Mouse (Mus musculus): Measurements from ENCODE around the gene Kat7.
A peak's percentile ranks its signal among the peaks of the same experiment; 100 is the strongest.

The Kat7 gene

DNA sequence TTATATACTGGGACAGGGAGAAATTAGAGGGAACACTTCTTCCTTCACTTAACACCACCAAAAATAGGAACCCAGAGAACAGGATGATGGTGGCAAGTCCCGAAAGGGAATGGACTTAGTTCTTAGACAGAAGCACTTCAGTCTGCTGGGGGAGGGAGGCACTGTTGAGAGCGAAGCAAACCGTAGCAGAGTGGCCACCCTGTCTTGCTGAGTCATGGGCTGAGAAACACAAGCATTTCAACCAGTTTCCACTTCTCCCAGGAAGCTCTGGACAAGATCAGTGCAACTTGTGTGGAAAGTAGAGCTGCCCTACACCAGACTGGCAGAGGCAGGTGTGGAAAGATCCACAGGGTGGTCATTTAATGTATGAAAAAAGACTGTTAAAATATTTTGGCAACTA lies 35.4 kb downstream of the Kat7 start:
- TF ChIP-seq GATA4 (IDR thresholded peaks at IDR 0.05; ENCODE audit: insufficient replicate concordance, low read length): no peak

DNA sequence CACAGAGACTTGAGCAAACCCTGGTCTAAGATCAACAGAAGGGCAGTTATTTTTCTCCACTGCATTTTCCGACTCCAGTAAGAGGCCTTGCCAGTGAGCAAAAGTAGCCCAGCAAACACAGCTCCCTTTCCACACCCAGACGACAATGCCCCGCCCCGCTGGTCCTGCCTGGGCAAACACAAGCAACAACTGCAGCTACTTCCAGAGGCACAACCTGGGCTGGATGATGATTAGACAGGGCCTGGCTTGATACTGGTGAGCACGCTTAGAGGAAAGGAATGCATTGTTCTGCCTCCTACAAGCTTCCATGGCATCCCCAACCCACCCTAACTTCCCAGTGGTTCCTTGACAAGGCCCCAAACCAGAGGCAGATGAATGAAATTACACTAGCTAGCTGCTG lies 36.4 kb downstream of the Kat7 start:
- TF ChIP-seq GATA4 (IDR thresholded peaks at IDR 0.05; ENCODE audit: insufficient replicate concordance, low read length): no peak

DNA sequence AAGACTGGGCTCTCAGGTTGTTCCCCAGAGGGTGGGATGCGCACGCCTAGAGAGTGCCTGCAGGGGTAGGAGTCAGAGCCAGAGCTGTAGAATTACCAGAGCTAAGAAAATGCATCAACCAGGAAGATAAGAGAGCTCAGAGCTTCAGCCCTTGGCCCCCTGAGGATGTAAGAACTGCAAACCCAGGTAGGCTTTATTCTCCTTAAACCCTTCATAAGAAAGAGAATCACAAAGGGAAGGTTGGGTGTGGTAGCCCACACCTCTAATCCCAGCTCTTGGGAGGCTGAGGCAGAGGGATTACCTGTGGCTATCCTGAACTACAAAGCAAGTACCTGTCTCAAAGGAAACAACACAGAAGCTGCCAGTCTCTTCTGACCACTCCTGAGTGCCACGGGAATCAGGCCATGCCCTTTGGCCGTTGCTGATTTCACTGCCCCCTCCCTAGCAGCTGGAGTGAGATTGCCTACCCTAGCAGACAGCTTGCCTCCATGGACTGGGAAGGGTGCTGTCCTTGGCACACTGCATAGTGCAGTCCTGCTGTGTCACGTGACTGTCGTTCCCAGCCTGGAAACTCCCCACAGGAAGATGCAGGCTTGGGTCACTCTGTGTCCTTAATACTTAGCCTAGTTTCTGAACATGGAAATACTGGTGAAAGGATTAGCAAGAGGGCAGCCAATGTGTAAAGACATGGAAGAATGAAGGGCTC lies 43.4 kb downstream of the Kat7 start:
- TF ChIP-seq GATA4 (IDR thresholded peaks at IDR 0.05; ENCODE audit: insufficient replicate concordance, low read length): no peak

- TF ChIP-seq GATA4 (IDR thresholded peaks at IDR 0.05; ENCODE audit: insufficient replicate concordance, low read length): no peak
Observed at GRCm38 (mm10) chr11:95264455-95265013, 45.5 kb downstream of the Kat7 start.

DNA sequence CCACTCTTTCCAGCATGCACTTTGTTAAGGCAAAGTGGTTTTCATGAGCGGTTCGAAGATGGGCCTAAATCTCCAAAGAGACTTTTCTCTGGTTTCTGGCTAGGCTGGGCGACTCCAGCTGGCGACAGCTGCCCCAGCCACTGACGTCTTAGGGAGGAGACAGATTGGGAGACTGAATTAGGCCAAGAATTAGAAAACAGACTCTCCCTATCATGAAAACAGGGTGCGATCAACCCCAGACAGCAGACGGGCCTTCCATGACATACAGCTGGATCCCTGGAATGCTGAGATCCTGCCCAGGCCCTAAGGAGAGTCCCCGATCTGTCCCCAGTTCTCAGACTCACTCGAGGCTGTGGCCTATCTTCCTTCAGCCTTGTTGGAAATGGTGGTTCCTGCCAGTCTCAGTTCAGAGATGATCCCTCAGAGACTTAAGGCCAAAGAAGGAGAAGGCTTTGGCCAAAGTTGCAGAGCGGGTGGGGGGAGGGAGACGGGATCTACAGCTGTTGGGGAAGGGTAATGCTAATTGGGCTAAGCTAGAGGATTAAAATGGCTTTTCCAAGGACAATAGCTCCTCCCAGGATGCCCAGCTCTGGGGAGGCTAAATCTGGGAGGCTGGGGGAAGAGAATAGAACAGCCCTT lies 46.1 kb downstream of the Kat7 start:
- no peak; the same call in 1 of the 2 replicates for TF ChIP-seq GATA4 (IDR thresholded peaks at IDR 0.05; ENCODE audit: insufficient replicate concordance, low read length)

DNA sequence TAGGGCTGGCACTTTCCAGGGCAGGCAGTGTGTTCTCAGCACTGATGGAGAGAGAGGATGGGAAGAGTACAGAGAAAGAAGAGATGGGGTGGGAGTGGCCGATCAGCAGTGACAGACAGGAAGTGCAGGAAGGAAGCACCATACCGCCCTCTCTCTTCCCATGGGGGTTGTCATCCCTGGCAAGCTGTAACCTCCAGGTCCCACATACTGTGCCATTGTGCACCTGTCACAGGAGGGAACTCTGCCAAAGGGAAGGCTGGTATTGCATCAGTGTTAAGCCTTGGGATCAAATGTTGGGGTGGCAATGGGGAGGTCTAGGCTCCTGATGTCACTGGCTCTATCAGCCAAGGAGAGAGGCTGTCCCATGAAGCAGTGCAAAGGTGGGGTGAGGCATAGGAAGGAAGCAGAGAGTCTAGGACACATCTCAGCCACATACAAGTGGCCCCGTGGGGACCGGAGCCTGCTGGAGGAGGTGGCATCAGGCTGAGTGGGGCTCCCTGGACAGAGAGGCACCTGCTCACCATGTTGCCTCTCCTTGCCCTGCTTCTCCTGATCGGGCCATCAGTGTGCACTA lies 48.8 kb downstream of the Kat7 start, which contains the start of gene Tac4:
TSS of gene Tac4 (plus strand) at position 352 of the 574 bp plus-strand sequence.
- TF ChIP-seq GATA4 (IDR thresholded peaks at IDR 0.05; ENCODE audit: insufficient replicate concordance, low read length): no peak

- TF ChIP-seq GATA4 (IDR thresholded peaks at IDR 0.05; ENCODE audit: insufficient replicate concordance, low read length): peak; percentile 50; the same call in 1 of the 2 replicates
Observed at GRCm38 (mm10) chr11:95259088-95259849, 50.8 kb downstream of the Kat7 start.

DNA sequence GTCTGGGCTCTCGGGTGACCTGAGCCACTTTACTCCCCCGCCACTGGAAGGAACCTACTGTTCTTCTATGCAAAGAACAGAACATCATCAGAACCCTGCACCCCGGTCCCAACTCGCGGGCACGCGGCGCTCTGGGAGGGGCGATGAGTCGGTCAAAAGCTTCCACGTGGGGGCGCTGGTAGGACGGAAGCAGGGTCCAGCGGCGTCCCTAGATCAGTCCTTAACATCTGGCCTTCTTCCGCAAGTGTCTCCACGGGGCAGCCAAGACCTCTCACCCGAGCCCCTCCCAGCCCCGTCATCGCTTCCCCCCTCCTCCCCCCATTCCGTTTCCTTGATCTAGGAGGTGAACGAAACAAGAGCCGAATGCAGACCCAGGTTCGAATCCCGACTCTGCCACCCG lies 51.6 kb downstream of the Kat7 start:
- TF ChIP-seq GATA4 (IDR thresholded peaks at IDR 0.05; ENCODE audit: insufficient replicate concordance, low read length): no peak

DNA sequence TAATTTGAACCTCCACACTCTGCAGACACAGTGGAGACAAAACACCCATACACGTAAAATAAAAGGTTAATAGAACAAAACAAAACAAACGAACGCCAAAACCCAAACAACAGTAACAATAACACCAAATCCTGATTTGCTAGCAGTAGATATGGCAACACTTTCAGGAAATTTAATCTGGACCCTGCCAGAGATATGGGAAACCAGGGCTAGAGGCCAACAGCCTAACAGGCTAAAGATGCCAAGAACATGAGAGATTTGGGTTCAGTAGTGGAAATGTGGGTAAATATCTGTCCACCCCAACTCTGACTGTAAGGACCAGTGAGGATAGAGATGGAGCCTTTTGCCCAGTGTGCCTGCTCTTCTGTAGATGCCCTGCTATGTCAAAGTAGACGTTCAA lies 52.1 kb downstream of the Kat7 start:
- peak; percentile 53; the same call in 1 of the 2 replicates for TF ChIP-seq GATA4 (IDR thresholded peaks at IDR 0.05; ENCODE audit: insufficient replicate concordance, low read length)

DNA sequence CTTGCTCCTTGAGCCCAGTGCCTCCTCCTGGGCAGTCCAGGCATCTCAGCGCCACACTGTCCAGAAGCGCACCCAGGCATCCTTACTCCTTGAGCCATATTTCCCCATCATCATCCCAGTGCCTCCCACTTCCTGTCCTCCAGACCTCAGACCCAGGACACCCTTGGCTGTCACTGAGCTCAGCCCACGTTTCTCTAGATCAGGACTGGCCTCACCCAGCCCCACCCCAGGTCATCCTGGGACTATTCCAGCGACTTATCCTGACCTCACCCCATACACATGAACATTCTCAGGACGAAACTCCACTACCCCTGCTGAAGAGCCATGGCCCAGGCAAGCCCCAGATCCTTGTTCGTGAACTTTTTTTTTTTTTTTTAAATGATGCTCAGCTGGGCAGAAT lies 54.3 kb downstream of the Kat7 start:
- TF ChIP-seq GATA4 (IDR thresholded peaks at IDR 0.05; ENCODE audit: insufficient replicate concordance, low read length): no peak

DNA sequence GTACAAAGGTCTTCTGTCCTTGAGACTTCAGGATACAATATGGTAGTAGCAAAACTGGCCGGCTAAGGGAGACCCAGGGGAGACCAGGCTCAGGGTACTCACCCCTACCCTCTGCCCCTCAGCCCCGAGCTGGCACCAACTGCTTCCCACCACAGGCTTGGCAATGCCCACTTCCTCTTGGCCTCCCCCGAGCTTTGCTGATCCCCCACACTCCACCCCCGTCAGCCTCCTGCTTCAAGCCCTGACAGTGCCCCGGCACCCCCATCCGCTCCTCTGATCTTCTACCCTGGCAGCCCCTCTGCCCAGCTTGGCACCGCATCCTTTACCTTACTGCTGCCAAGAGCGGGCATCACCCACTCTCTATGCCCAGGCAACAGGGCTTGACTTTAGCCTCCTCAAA lies 55.9 kb downstream of the Kat7 start:
- no peak for TF ChIP-seq GATA4 (IDR thresholded peaks at IDR 0.05; ENCODE audit: insufficient replicate concordance, low read length)

DNA sequence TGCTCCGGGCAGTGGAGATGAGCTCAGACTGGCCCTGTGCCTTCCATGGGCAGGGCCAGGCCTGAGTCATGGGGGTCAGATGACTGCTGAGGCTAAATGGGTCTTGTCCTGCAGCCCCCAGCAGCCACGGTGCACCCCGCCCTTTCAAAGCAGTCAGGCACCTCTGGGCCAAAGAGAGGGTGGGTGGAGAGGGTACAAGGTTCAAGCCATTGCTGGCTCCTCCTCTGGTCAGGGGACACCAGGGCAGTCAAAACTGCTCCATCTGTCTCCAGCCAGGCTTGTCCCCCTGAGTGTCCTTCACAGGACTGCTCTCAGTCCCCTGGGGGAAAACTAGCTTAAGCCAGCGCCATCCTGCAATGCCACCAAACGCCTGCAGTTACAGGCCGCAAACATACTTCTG lies 57.9 kb downstream of the Kat7 start:
- no peak for TF ChIP-seq GATA4 (IDR thresholded peaks at IDR 0.05; ENCODE audit: insufficient replicate concordance, low read length)

DNA sequence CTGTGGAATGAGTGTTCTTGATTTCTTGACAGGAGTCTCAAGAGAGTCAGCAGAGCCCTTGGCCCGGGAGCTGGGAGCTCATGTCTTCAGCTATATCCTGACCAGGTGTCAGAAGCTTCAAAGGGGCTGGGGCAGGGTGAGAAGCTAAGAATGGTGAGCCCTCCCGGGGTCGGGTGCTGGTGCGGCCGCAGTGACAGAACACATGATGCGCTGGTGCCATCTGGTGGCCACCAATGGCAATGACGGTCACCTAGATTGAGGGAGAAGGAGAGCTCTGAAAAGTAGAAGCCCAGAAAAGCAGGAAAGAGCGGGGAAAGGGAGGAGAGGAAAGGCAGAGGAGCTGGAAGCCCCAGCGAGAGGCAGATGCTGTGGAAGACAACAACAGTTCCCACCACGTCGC lies 58.8 kb downstream of the Kat7 start:
- no peak for TF ChIP-seq GATA4 (IDR thresholded peaks at IDR 0.05; ENCODE audit: insufficient replicate concordance, low read length)

DNA sequence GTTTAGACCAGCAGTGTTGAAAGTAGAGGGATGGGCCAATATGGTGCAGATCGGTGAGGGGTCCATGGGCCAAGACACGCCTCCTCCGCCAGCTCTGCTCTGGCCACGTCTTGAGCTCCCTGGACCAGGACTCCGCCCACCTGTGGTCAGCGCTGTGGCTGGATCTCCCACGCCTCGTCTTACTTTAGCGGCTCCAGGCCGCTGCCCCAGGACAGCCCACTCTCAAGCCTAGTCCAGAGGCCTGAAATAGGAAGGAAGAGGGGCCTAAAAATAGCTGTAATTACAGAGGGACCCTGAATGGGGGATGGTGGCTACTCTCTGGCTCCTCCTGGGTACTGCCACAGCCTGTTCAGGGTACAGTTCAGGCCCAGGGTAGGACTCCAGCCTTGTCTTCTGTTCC lies 59.9 kb downstream of the Kat7 start:
- no peak for TF ChIP-seq GATA4 (IDR thresholded peaks at IDR 0.05; ENCODE audit: insufficient replicate concordance, low read length)

DNA sequence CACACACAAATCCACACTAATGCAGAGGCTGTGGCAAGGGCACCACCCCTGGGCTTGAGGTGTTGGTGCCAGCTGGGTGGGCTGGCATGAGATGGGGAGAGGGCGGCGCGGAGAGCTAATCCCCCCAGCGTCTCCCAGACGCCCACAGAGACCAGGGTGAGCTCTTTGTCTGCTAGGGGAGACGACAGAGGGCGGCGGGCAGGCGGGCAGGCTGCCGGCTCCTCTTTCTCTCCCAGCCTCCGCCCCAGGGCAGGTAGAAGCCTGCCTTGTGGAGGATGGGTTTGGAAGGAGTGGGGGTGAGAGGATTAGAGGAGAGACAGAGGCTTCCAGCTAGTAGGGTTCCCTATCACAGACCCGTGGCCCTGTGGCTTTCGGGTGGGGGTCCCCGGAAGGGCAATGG lies 63.0 kb downstream of the Kat7 start:
- no peak for TF ChIP-seq GATA4 (IDR thresholded peaks at IDR 0.05; ENCODE audit: insufficient replicate concordance, low read length)

Measured in liver, adult (tissue).